Mouse (Mus musculus) liver, embryonic 11.5 days (tissue): ENCODE results near the gene Cct6b. TPM values are rescaled to one million over a fixed set of nuclear protein-coding genes. Genes with fewer than 3 reads are reported as not detected.

ENCODE experiments used
- ATAC-seq: fragments of 200-750 bp; cut with Nextera tagmentation; replicated peaks from 2 replicates; pipeline ENCODE4 v1.8.0; 2017; ENCODE audit warnings: moderate number of reproducible peaks, mild to moderate bottlenecking, moderate TSS enrichment, moderate library complexity; ENCODE audit not compliant: low FRiP score
- DNase-seq: peaks from one replicate; pipeline ENCODE4 v3.0.0-alpha.2; 2017; ENCODE audit warnings: low spot score
- H3K27ac ChIP-seq: fragments of 300-500 bp; sonication (generic); 2 replicates; pipeline ENCODE4 v1.5.1; 2014; ENCODE audit warnings: mild to moderate bottlenecking, low read depth, low read length, control low read depth
- H3K27me3 ChIP-seq: fragments of 300-500 bp; sonication (generic); replicated peaks from 2 replicates; pipeline ENCODE4 v1.6.1; 2014; ENCODE audit warnings: low read length, mixed read lengths; ENCODE audit not compliant: control insufficient read depth, insufficient read depth
- H3K36me3 ChIP-seq: fragments of 300-500 bp; sonication (generic); 2 replicates; pipeline ENCODE4 v1.6.1; 2014; ENCODE audit warnings: mild to moderate bottlenecking, low read length, moderate library complexity, mixed read lengths; ENCODE audit not compliant: control insufficient read depth, insufficient read depth
- H3K4me1 ChIP-seq: fragments of 300-500 bp; sonication (generic); replicated peaks from 2 replicates; pipeline ENCODE4 v1.6.1; 2014; ENCODE audit warnings: low read length, mixed read lengths; ENCODE audit not compliant: control insufficient read depth, insufficient read depth
- H3K4me2 ChIP-seq: fragments of 300-500 bp; sonication (generic); 2 replicates; pipeline ENCODE4 v1.6.1; 2014; ENCODE audit warnings: mild to moderate bottlenecking, control low read depth, moderate library complexity
- H3K4me3 ChIP-seq: fragments of 300-500 bp; sonication (generic); 2 replicates; pipeline ENCODE4 v1.5.1; 2014; ENCODE audit warnings: low read depth, low read length, control low read depth
- H3K9ac ChIP-seq: fragments of 300-500 bp; sonication (generic); 2 replicates; pipeline ENCODE4 v1.6.1; 2014; ENCODE audit warnings: low read depth, low read length, control low read depth
- H3K9me3 ChIP-seq: fragments of 300-500 bp; sonication (generic); 2 replicates; pipeline ENCODE4 v1.6.1; 2016; ENCODE audit warnings: low read length, inconsistent platforms, mixed read lengths; ENCODE audit not compliant: control insufficient read depth
- WGBS: fragments of 180-500 bp; shearing (Covaris S2); extraction: QIAGEN DNeasy Blood & Tissue Kit; methylation state at CpG from one replicate; pipeline ENCODE4 v1.1.7; 2014; 5-methylcytosine and 5-hydroxymethylcytosine counted together
- polyA plus RNA-seq: library from polyadenylated mRNA; unstranded; fragments of >200 nt; fragmentation: Nextera tagmentation; extraction: Ambion mirVana; gene quantifications from 2 replicates; pipeline ENCODE4 v1.2.1, GENCODE M21; 2014

The Cct6b gene
- 0.30 and 0.32 TPM in 2 replicates for polyA plus RNA-seq

GRCm38 (mm10) chr11:82763742-82764437 lies at the start of gene Cct6b, which contains the start of gene Zfp830:
Gene Cct6b (minus strand): TSS chr11:82764321.
Gene Zfp830 (plus strand): TSS chr11:82764345.
- H3K27ac ChIP-seq, result peak within 1 kb of the TSS; percentile 93
- H3K9me3 ChIP-seq, result no peaks in the 10 kb centered on the region
- no peaks in the 10 kb centered on the region for H3K36me3 ChIP-seq
- H3K4me3 ChIP-seq, result peak within 1 kb of the TSS; percentile 83
- 1% methylated on average over 44 of the region's 44 CpGs for WGBS
- peak within 1 kb of the TSS; percentile 91 for H3K4me2 ChIP-seq
- peak; percentile 85 for DNase-seq
- no peaks in the 10 kb centered on the region for H3K27me3 ChIP-seq
- ATAC-seq, result peak; percentile 100
- peaks cover 15% of the 10 kb centered on the region for H3K4me1 ChIP-seq
- peak within 1 kb of the TSS; percentile 89 for H3K9ac ChIP-seq

GRCm38 (mm10) chr11:82808485-82808884 lies 44.4 kb upstream of the Cct6b start:
- H3K9ac ChIP-seq, result no peak overlapping the region
- no peaks in the 10 kb centered on the region for H3K9me3 ChIP-seq
- H3K4me3 ChIP-seq, result no peak overlapping the region
- no peaks in the 10 kb centered on the region for H3K4me1 ChIP-seq
- ATAC-seq (no peak), DNase-seq (no peak)
- H3K27me3 ChIP-seq, result no peaks in the 10 kb centered on the region
- H3K4me2 ChIP-seq, result no peak overlapping the region
- H3K36me3 ChIP-seq, result peaks cover 17% of the 10 kb centered on the region; the same call in 1 of the 2 replicates
- no peak overlapping the region for H3K27ac ChIP-seq
- 87% methylated on average over 5 of the region's 5 CpGs for WGBS

GRCm38 (mm10) chr11:82807370-82807769 lies 43.2 kb upstream of the Cct6b start:
- ATAC-seq (no peak), DNase-seq (no peak)
- H3K4me3 ChIP-seq, result no peak overlapping the region
- 84% methylated on average over 3 of the region's 3 CpGs for WGBS
- no peaks in the 10 kb centered on the region for H3K9me3 ChIP-seq
- peaks cover 27% of the 10 kb centered on the region for H3K36me3 ChIP-seq
- no peak overlapping the region for H3K4me2 ChIP-seq
- no peaks in the 10 kb centered on the region for H3K27me3 ChIP-seq
- H3K27ac ChIP-seq, result no peak overlapping the region
- H3K4me1 ChIP-seq, result no peaks in the 10 kb centered on the region
- H3K9ac ChIP-seq, result no peak overlapping the region

- Histone ChIP-seq H3K9me3 (no peaks in the 10 kb centered on the region), H3K4me2 (no peak overlapping the region), H3K4me1 (no peaks in the 10 kb centered on the region), H3K27me3 (no peaks in the 10 kb centered on the region), H3K36me3 (peaks cover 32% of the 10 kb centered on the region), H3K27ac (no peak overlapping the region), H3K4me3 (no peak overlapping the region), H3K9ac (no peak overlapping the region)
- ATAC-seq, result no peak
- DNase-seq, result no peak
- WGBS, result 72% methylated on average over 3 of the region's 3 CpGs
These were observed 42.5 kb upstream of the Cct6b start for GRCm38 (mm10) chr11:82806656-82807055.

GRCm38 (mm10) chr11:82783453-82783852 lies 19.3 kb upstream of the Cct6b start:
- H3K9me3 ChIP-seq, result no peaks in the 10 kb centered on the region
- no peak for ATAC-seq
- no peaks in the 10 kb centered on the region for H3K27me3 ChIP-seq
- no peak overlapping the region for H3K4me2 ChIP-seq
- H3K4me3 ChIP-seq, result no peak overlapping the region
- peaks cover 14% of the 10 kb centered on the region for H3K36me3 ChIP-seq
- no peak overlapping the region for H3K27ac ChIP-seq
- DNase-seq, result no peak
- H3K9ac ChIP-seq, result no peak overlapping the region
- WGBS, result 86% methylated on average over 11 of the region's 11 CpGs
- peaks cover 16% of the 10 kb centered on the region for H3K4me1 ChIP-seq

GRCm38 (mm10) chr11:82782197-82782596 lies 18.1 kb upstream of the Cct6b start:
- no peak for DNase-seq
- peak overlapping the region; percentile 89 for H3K4me3 ChIP-seq
- peak overlapping the region; percentile 91; the same call in 1 of the 2 replicates for H3K27ac ChIP-seq
- H3K9ac ChIP-seq, result peak overlapping the region; percentile 93
- WGBS, result 43% methylated on average over 6 of the region's 6 CpGs
- H3K4me2 ChIP-seq, result peak overlapping the region; percentile 92
- peaks cover 9% of the 10 kb centered on the region for H3K36me3 ChIP-seq
- no peak for ATAC-seq
- H3K9me3 ChIP-seq, result no peaks in the 10 kb centered on the region
- H3K4me1 ChIP-seq, result peaks cover 16% of the 10 kb centered on the region
- H3K27me3 ChIP-seq, result no peaks in the 10 kb centered on the region

GRCm38 (mm10) chr11:82780983-82781903 lies 17.1 kb upstream of the Cct6b start, which contains the start of gene Lig3:
Gene Lig3 (plus strand): TSS chr11:82781108.
- peak within 1 kb of the TSS; percentile 91 for H3K27ac ChIP-seq
- peak; percentile 92 for ATAC-seq
- peak within 1 kb of the TSS; percentile 92 for H3K4me2 ChIP-seq
- peak within 1 kb of the TSS; percentile 93 for H3K9ac ChIP-seq
- H3K4me1 ChIP-seq, result peaks cover 16% of the 10 kb centered on the region
- H3K9me3 ChIP-seq, result no peaks in the 10 kb centered on the region
- WGBS, result under 1% methylated on average over 82 of the region's 90 CpGs
- no peaks in the 10 kb centered on the region for H3K27me3 ChIP-seq
- H3K36me3 ChIP-seq, result peaks cover 9% of the 10 kb centered on the region
- peak within 1 kb of the TSS; percentile 89 for H3K4me3 ChIP-seq
- peak; percentile 93 for DNase-seq

GRCm38 (mm10) chr11:82780134-82780533 lies 16.0 kb upstream of the Cct6b start:
- no peak overlapping the region; the same call in 1 of the 2 replicates for H3K27ac ChIP-seq
- peak overlapping the region; percentile 92 for H3K4me2 ChIP-seq
- peak overlapping the region; percentile 93 for H3K9ac ChIP-seq
- no peaks in the 10 kb centered on the region for H3K9me3 ChIP-seq
- ATAC-seq (no peak), DNase-seq (no peak)
- peaks cover 16% of the 10 kb centered on the region for H3K4me1 ChIP-seq
- WGBS, result 51% methylated on average over 5 of the region's 5 CpGs
- peak overlapping the region; percentile 89 for H3K4me3 ChIP-seq
- H3K36me3 ChIP-seq, result peaks cover 4% of the 10 kb centered on the region
- no peaks in the 10 kb centered on the region for H3K27me3 ChIP-seq
